Mouse (Mus musculus): ENCODE measurements around the gene Cbx5.

The Cbx5 gene

GRCm38 (mm10) chr15:103214971-103215907, 24.4 kb downstream of the Cbx5 start:
- peak; percentile 90 for DNase-seq (ENCODE audit: low spot score)

- DNase-seq (ENCODE audit: low spot score), result no peak
Measured at GRCm38 (mm10) chr15:103214149-103214548, 25.5 kb downstream of the Cbx5 start.

GRCm38 (mm10) chr15:103205156-103205555, 34.5 kb downstream of the Cbx5 start:
- no peak for DNase-seq (ENCODE audit: low spot score)

- DNase-seq (ENCODE audit: low spot score), result no peak
Measured at GRCm38 (mm10) chr15:103202088-103202793, 37.4 kb downstream of the Cbx5 start.

GRCm38 (mm10) chr15:103197785-103198184, 41.8 kb downstream of the Cbx5 start:
- DNase-seq (ENCODE audit: low spot score), result no peak

GRCm38 (mm10) chr15:103196835-103197234, 42.8 kb downstream of the Cbx5 start:
- no peak for DNase-seq (ENCODE audit: low spot score)

GRCm38 (mm10) chr15:103193606-103194005, 46.0 kb downstream of the Cbx5 start:
- no peak for DNase-seq (ENCODE audit: low spot score)

GRCm38 (mm10) chr15:103190531-103191462, 48.8 kb downstream of the Cbx5 start:
- no peak for DNase-seq (ENCODE audit: low spot score)

GRCm38 (mm10) chr15:103190083-103190482, 49.5 kb downstream of the Cbx5 start:
- DNase-seq (ENCODE audit: low spot score), result no peak

- DNase-seq (ENCODE audit: low spot score), result no peak
Measured at GRCm38 (mm10) chr15:103187803-103188202, 51.8 kb downstream of the Cbx5 start.

- no peak for DNase-seq (ENCODE audit: low spot score)
Measured at GRCm38 (mm10) chr15:103185462-103186198, 54.0 kb downstream of the Cbx5 start.

GRCm38 (mm10) chr15:103183651-103184610, 55.7 kb downstream of the Cbx5 start:
- DNase-seq (ENCODE audit: low spot score), result no peak

- peak; percentile 73 for DNase-seq (ENCODE audit: low spot score)
Measured at GRCm38 (mm10) chr15:103183135-103183534, 56.5 kb downstream of the Cbx5 start.

- peak; percentile 83 for DNase-seq (ENCODE audit: low spot score)
Measured at GRCm38 (mm10) chr15:103182166-103182790, 57.3 kb downstream of the Cbx5 start.

- no peak for DNase-seq (ENCODE audit: low spot score)
Measured at GRCm38 (mm10) chr15:103180406-103180805, 59.2 kb downstream of the Cbx5 start.

- no peak for DNase-seq (ENCODE audit: low spot score)
Measured at GRCm38 (mm10) chr15:103178767-103179166, 60.8 kb downstream of the Cbx5 start.

GRCm38 (mm10) chr15:103178137-103178536, 61.5 kb downstream of the Cbx5 start:
- DNase-seq (ENCODE audit: low spot score), result peak; percentile 58

GRCm38 (mm10) chr15:103177611-103178041, 62.0 kb downstream of the Cbx5 start:
- no peak for DNase-seq (ENCODE audit: low spot score)

- peak; percentile 86 for DNase-seq (ENCODE audit: low spot score)
Measured at GRCm38 (mm10) chr15:103176874-103177421, 62.7 kb downstream of the Cbx5 start.

All from testis, postnatal 14 days (tissue).